In genomic region chr10:44458534-44459315, GRCm38 (mm10) we compare ENCODE assay signal across 8 mouse cellular contexts.
DNase-seq lines count a peak whose midpoint lies in the region; ATAC-seq and TF ChIP-seq lines count a peak whose summit lies in the region.

No protein-coding gene starts in this region.

- intact Hi-C loops in left cerebral cortex, adult 2 months (cut with DNase I): loop anchor here (1.0 to 5.0 kb wide), 4 partner anchors 70 to 1024 kb away; partner anchors contain the start of gene Prdm1

- no peaks in the 10 kb centered on the region for H3K36me3 ChIP-seq in hindbrain, embryonic 13.5 days
- H3K36me3 ChIP-seq in megakaryocyte, embryonic 14.5 days (replicated peaks; ENCODE audit: low read length): no peaks in the 10 kb centered on the region

- peak; percentile 93 for ATAC-seq in hindbrain, embryonic 13.5 days (ENCODE audit: low FRiP score)

- H3K27me3 ChIP-seq in hindbrain, embryonic 13.5 days: peaks cover 52% of the 10 kb centered on the region
- H3K27me3 ChIP-seq in megakaryocyte, embryonic 14.5 days (replicated peaks): peaks cover 33% of the 10 kb centered on the region

- H3K9ac ChIP-seq in hindbrain, embryonic 13.5 days: peak overlapping the region; percentile 72

- H3K27ac ChIP-seq in hindbrain, embryonic 13.5 days: peak overlapping the region; percentile 52; the same call in 1 of the 2 replicates
- no peak overlapping the region; the same call in 1 of the 2 replicates for H3K27ac ChIP-seq in left cerebral cortex, adult 2 months

- peak overlapping the region; percentile 66 for H3K4me3 ChIP-seq in hindbrain, embryonic 13.5 days
- H3K4me3 ChIP-seq in left cerebral cortex, adult 2 months: peak overlapping the region; percentile 51
- H3K4me3 ChIP-seq in megakaryocyte, embryonic 14.5 days (replicated peaks): peak overlapping the region; percentile 94

- WGBS in hindbrain, embryonic 13.5 days: under 1% methylated on average over 54 of the region's 54 CpGs

- peak; percentile 83 for DNase-seq in R1 (ENCODE audit: low read depth, low spot score)
- peak; percentile 77 to 81 for DNase-seq in cerebellum, postnatal 10 days
- DNase-seq in frontal cortex, postnatal 14 days (ENCODE audit: low spot score in 2 of 2): peak; percentile 21 to 36
- peak; percentile 28 to 33 for DNase-seq in left cerebral cortex, adult 2 months (ENCODE audit: extremely low spot score in 1 of 2, low spot score in 2 of 2)
- DNase-seq in right cerebral cortex, adult 2 months (ENCODE audit: low spot score in 2 of 2): peak; percentile 26 to 46
- DNase-seq in urinary bladder, postnatal 36 days (ENCODE audit: low spot score in 2 of 2): peak; percentile 28 to 51

- no peaks in the 10 kb centered on the region for H3K9me3 ChIP-seq in hindbrain, embryonic 13.5 days
- no peaks in the 10 kb centered on the region for H3K9me3 ChIP-seq in megakaryocyte, embryonic 14.5 days

- peak; percentile 30 for TF ChIP-seq CTCF in left cerebral cortex, adult 2 months (IDR thresholded peaks at IDR 0.05)

- peak overlapping the region; percentile 95 for H3K4me2 ChIP-seq in hindbrain, embryonic 13.5 days

- H3K4me1 ChIP-seq in hindbrain, embryonic 13.5 days (replicated peaks): peaks cover 23% of the 10 kb centered on the region
- H3K4me1 ChIP-seq in megakaryocyte, embryonic 14.5 days: peaks cover 31% of the 10 kb centered on the region

Comparison
In these comparisons a context has a peak if more than half of its experiments do, and no peak if none do; other contexts are left out.
1. DNase-seq: peak in every context shown above with its lines; median percentile 83 in R1; 79 in cerebellum, postnatal 10 days; 40 in urinary bladder, postnatal 36 days; 36 in right cerebral cortex, adult 2 months; 30 in left cerebral cortex, adult 2 months; 28 in frontal cortex, postnatal 14 days.